In the genomic region with DNA sequence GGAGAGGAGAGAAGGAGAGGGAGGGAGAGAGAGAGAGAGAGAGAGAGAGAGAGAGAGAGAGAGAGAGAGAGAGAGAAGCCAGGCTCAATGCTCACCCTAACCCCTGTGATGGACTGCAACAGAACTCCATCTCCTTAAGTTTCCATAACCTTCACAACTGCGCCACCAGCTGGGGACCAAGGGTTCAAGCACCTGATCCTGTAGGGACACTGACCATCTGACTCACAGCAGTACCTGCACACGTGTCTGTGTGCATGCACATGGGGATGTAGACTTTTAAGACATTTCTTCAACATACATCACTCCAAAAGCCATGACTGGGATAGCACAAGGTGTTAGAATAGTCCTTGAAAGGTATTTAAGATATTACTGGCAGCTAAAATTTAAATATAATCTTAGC, we compare ENCODE assay signal across 8 mouse cellular contexts.
A peak's percentile ranks its signal among the peaks of the same experiment; 100 is the strongest.
DNase-seq lines count a peak whose midpoint lies in the region; ATAC-seq lines count a peak whose summit lies in the region.

No protein-coding gene starts in this region.

- no peak overlapping the region for H3K4me2 ChIP-seq in hindbrain, embryonic 11.5 days (replicated peaks; ENCODE audit: low read depth, low read length)
- H3K4me2 ChIP-seq in hindbrain, embryonic 16.5 days (ENCODE audit: low read length), result no peak overlapping the region

- H3K27ac ChIP-seq in hindbrain, embryonic 11.5 days (ENCODE audit: low read depth, low read length), result no peak overlapping the region
- H3K27ac ChIP-seq in hindbrain, embryonic 16.5 days (ENCODE audit: low read depth, low read length), result no peak overlapping the region

- no peaks in the 10 kb centered on the region for H3K4me1 ChIP-seq in hindbrain, embryonic 11.5 days (replicated peaks; ENCODE audit: control insufficient read depth, insufficient read depth, low read length)
- H3K4me1 ChIP-seq in hindbrain, embryonic 16.5 days (ENCODE audit: control insufficient read depth, insufficient read depth, low read depth, low read length), result no peaks in the 10 kb centered on the region

- no peak overlapping the region for H3K9ac ChIP-seq in hindbrain, embryonic 11.5 days (ENCODE audit: low read depth, low read length)
- no peak overlapping the region for H3K9ac ChIP-seq in hindbrain, embryonic 16.5 days (ENCODE audit: low read depth, low read length)

- 18% methylated on average over 2 of the region's 2 CpGs for WGBS in hindbrain, embryonic 11.5 days
- WGBS in hindbrain, embryonic 16.5 days, result 22% methylated on average over 2 of the region's 2 CpGs

- no peaks in the 10 kb centered on the region for H3K9me3 ChIP-seq in hindbrain, embryonic 11.5 days (ENCODE audit: control insufficient read depth, low read length)
- no peaks in the 10 kb centered on the region for H3K9me3 ChIP-seq in hindbrain, embryonic 16.5 days (ENCODE audit: control insufficient read depth, low read length)

- peak; percentile 39 for DNase-seq in hindbrain, embryonic 11.5 days (ENCODE audit: low spot score)
- DNase-seq in urinary bladder, postnatal 25 days (ENCODE audit: low spot score), result peak; percentile 41
- no peak for DNase-seq in urinary bladder, adult 2 months (ENCODE audit: low spot score)
- peak; percentile 66 for DNase-seq in embryo, embryonic 11 days
- no peak for DNase-seq in thymus, postnatal 10 days (ENCODE audit: low spot score in 2 of 2)

- H3K36me3 ChIP-seq in hindbrain, embryonic 11.5 days (ENCODE audit: control insufficient read depth, insufficient read depth, low read length), result no peaks in the 10 kb centered on the region
- H3K36me3 ChIP-seq in hindbrain, embryonic 16.5 days (ENCODE audit: control insufficient read depth, insufficient read depth, low read length), result no peaks in the 10 kb centered on the region

- ATAC-seq in hindbrain, embryonic 11.5 days (ENCODE audit: low FRiP score), result no peak
- no peak for ATAC-seq in hindbrain, embryonic 16.5 days
- peak; percentile 63 for ATAC-seq in megakaryocyte progenitor cell, adult 5-6 weeks (replicated peaks; ENCODE audit: poor library complexity)
- no peak for ATAC-seq in CD4-positive, CD25-positive, alpha-beta regulatory T cell, adult 4 months

- no peaks in the 10 kb centered on the region for H3K27me3 ChIP-seq in hindbrain, embryonic 11.5 days (ENCODE audit: control insufficient read depth, insufficient read depth, low read length)
- no peaks in the 10 kb centered on the region for H3K27me3 ChIP-seq in hindbrain, embryonic 16.5 days (replicated peaks; ENCODE audit: control insufficient read depth, insufficient read depth, low read length)

- H3K4me3 ChIP-seq in hindbrain, embryonic 11.5 days (ENCODE audit: low read depth, low read length), result no peak overlapping the region
- H3K4me3 ChIP-seq in hindbrain, embryonic 16.5 days (ENCODE audit: low read length), result no peak overlapping the region

Comparison
In these comparisons a context has a peak if more than half of its experiments do, and no peak if none do; other contexts are left out.
1. DNase-seq: peak in hindbrain, embryonic 11.5 days (single experiment), urinary bladder, postnatal 25 days (single experiment) and embryo, embryonic 11 days (single experiment); none in urinary bladder, adult 2 months (single experiment) and thymus, postnatal 10 days (0 of 2).